Mouse (Mus musculus) v-Abl transformed pro-B cells (cell line): Measurements from ENCODE around the gene Vps39.

Experiments
- in situ Hi-C, 2 experiments: fragments of 400-800 bp; cut with MboI; formaldehyde crosslinking; loops; one replicate each; pipeline ENCODE4 v1.15.1; 2025; ENCODE audit not compliant: unreplicated experiment in 2 of 2

The Vps39 gene

DNA sequence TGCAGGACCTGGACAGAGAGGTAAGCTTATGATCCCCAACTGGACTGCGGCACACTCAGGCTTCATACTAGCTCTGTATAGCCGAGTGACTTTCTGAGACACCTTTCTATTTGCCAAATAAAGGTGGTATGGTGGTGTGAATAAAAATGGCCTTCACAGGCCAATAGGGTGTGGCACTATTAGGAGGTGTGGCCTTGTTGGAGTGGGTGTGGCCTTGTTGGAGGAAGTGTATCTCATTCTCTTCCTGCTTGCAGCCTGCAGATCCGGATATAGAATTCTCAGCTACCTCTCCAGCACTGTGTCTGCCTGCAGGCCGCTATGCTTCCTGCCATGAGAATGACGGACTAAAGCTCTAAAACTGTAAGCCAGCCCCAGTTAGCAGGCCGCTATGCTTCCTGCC, 51.9 kb downstream of the Vps39 start:
- in situ Hi-C loops = no loop called here

- in situ Hi-C loops = no loop called here
These were observed 53.1 kb downstream of the Vps39 start for GRCm38 (mm10) chr2:120299866-120300265.

DNA sequence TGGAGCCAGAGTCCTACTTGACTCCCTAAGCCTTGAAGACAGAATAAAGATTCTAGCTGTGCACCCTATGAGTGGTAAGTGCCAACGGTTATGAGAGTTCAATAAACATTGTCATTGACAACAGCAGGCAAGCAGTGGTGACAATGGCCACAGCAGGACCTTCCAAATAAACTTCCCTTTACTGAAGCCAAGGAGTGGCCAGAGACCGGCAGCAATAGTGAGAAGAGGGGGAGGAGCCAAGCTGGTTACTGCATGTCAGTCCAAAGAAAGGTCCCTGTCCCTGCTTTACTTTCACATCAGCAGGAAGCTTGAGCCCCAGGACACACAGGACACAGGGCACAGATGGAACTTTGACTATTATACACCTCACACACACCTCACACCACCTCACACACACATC, 56.8 kb downstream of the Vps39 start:
- in situ Hi-C loops = no loop called here

GRCm38 (mm10) chr2:120291471-120292078, 61.4 kb downstream of the Vps39 start:
- in situ Hi-C loops = no loop called here

DNA sequence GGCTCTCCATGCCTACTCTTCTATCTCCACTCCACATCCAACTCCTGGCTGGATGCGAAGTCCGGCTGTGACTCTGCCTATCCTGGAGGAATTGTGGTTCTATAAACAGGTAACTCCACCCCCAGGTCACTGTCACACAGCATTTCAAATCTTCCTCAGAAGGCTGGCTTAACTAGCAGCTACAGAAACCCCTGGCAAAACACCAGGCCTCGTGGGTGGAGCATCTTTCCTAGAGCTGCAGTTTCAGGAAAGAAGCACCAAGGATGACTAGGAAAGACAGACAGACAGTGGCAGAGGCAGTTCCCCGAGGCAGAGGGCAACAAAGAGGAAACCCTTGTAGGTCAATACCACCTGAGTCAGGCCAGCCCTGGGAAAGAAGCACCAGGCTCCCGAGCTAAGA, 63.9 kb downstream of the Vps39 start, which contains the start of gene Pla2g4d:
Gene Pla2g4d (minus strand): TSS at position 203 of the 400 bp plus-strand sequence.
- in situ Hi-C loops = loop anchor here in 1 of 2 experiments (5.0 to 10.0 kb wide), 2 partner anchors 212 to 304 kb away; no protein-coding TSS in a partner anchor

- in situ Hi-C loops = loop anchor here in 1 of 2 experiments (5.0 to 10.0 kb wide), 2 partner anchors 211 to 304 kb away; no protein-coding TSS in a partner anchor
These were observed 64.5 kb downstream of the Vps39 start for GRCm38 (mm10) chr2:120288401-120288800.

- in situ Hi-C loops = loop anchor here in 1 of 2 experiments (5.0 to 10.0 kb wide), 2 partner anchors 208 to 301 kb away; no protein-coding TSS in a partner anchor
These were observed 67.3 kb downstream of the Vps39 start for GRCm38 (mm10) chr2:120285639-120286038.

- in situ Hi-C loops = loop anchor here (5.0 to 10.0 kb wide), 4 partner anchors 107 to 300 kb away; no protein-coding TSS in a partner anchor
These were observed 68.2 kb downstream of the Vps39 start for GRCm38 (mm10) chr2:120284705-120285104.

- in situ Hi-C loops = loop anchor here (5.0 to 10.0 kb wide), 3 partner anchors 107 to 299 kb away; no protein-coding TSS in a partner anchor
These were observed 68.8 kb downstream of the Vps39 start for GRCm38 (mm10) chr2:120284094-120284493.

- in situ Hi-C loops = loop anchor here (5.0 to 10.0 kb wide), 3 partner anchors 106 to 299 kb away; no protein-coding TSS in a partner anchor
These were observed 69.4 kb downstream of the Vps39 start for GRCm38 (mm10) chr2:120283550-120283949.

GRCm38 (mm10) chr2:120281221-120281620, 71.7 kb downstream of the Vps39 start:
- in situ Hi-C loops = loop anchor here (5.0 to 10.0 kb wide), 3 partner anchors 104 to 296 kb away; no protein-coding TSS in a partner anchor

DNA sequence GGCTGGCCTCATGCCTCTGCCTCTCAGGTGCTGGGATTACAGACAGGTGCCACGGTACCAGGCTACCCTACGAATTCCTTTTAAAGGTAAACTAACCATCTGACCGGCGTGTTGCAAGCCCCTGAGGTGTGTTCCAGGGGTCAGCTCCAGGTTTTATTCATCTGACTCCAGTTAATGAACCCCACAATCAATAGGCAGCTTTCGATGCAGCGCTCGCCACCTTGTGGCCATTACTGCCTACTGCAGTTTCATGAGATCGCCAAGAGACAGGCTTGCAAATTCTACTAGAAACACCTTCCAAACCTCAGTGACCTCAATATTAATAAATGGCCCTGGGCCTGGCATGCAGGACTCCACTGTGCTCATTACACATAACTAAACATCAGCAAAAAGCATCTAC, 73.0 kb downstream of the Vps39 start:
- in situ Hi-C loops = loop anchor here (5.0 to 10.0 kb wide), 3 partner anchors 103 to 295 kb away; no protein-coding TSS in a partner anchor

DNA sequence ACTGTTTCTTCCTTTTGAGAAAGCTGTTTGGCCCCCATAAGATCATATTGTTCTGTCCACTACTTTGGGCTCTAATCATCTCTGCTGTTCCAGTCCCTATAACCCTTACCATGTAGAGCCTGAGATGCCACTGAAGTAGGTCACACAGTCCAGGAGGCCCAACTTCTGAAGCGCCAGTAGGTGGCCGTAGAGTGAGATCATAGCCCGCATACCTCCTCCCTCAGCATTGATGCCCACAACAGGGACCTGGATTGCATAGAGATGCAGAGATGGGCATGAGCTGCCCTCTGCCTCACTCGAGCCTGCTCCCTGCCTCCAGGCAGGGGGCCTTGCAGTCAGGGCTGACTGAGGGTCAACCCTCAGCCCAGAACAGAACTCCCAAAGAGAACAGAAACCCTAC, 76.0 kb downstream of the Vps39 start:
- in situ Hi-C loops = no loop called here

GRCm38 (mm10) chr2:120268635-120269034, 84.3 kb downstream of the Vps39 start:
- in situ Hi-C loops = loop anchor here in 1 of 2 experiments (5.0 to 10.0 kb wide), 2 partner anchors 181 to 294 kb away; partner anchors contain the start of gene Mapkbp1
